Mouse (Mus musculus) stomach, postnatal 0 days (tissue): ENCODE measurements at regions not wholly inside any gene's neighbourhood (a gene's known extent, or its start where the extent isn't known, plus 50 kb on each side); places are given as distances from the start of the nearest gene placed in this dataset.

Experiments
- ATAC-seq: fragments of 200-750 bp; cut with Nextera tagmentation; 2 replicates; pipeline ENCODE4 v1.8.0; 2017; ENCODE audit not compliant: low FRiP score, low TSS enrichment
- DNase-seq: peaks from one replicate; pipeline ENCODE4 v3.0.0-alpha.2; 2016; ENCODE audit warnings: low spot score
- H3K27ac ChIP-seq: fragments of 300-500 bp; sonication (generic); replicated peaks from 2 replicates; pipeline ENCODE4 v1.5.1; 2014; ENCODE audit warnings: mild to moderate bottlenecking, control low read depth
- H3K27me3 ChIP-seq: fragments of 300-500 bp; sonication (generic); 2 replicates; pipeline ENCODE4 v1.6.1; 2014; ENCODE audit warnings: low read length; ENCODE audit not compliant: control insufficient read depth, insufficient read depth
- H3K36me3 ChIP-seq: fragments of 300-500 bp; sonication (generic); 2 replicates; pipeline ENCODE4 v1.6.1; 2014; ENCODE audit warnings: low read length, mixed read lengths; ENCODE audit not compliant: control insufficient read depth, insufficient read depth
- H3K4me1 ChIP-seq: fragments of 300-500 bp; sonication (generic); replicated peaks from 2 replicates; pipeline ENCODE4 v1.6.1; 2014; ENCODE audit warnings: antibody characterized with exemption; ENCODE audit not compliant: control insufficient read depth, insufficient read depth
- H3K4me2 ChIP-seq: fragments of 300-500 bp; sonication (generic); replicated peaks from 2 replicates; pipeline ENCODE4 v1.6.1; 2014; ENCODE audit warnings: low read depth, mild to moderate bottlenecking, control low read depth, moderate library complexity
- H3K4me3 ChIP-seq: fragments of 300-500 bp; sonication (generic); 2 replicates; pipeline ENCODE4 v1.5.1; 2014; ENCODE audit warnings: low read depth, low read length, control low read depth
- H3K9ac ChIP-seq: fragments of 300-500 bp; sonication (generic); 2 replicates; pipeline ENCODE4 v1.6.1; 2014; ENCODE audit warnings: mild to moderate bottlenecking, low read length, control low read depth, mixed read lengths
- H3K9me3 ChIP-seq: fragments of 300-500 bp; sonication (generic); 2 replicates; pipeline ENCODE4 v1.6.1; 2016; ENCODE audit warnings: low read length; ENCODE audit not compliant: control insufficient read depth
- CTCF ChIP-seq: IDR thresholded peaks from 2 replicates; pipeline ENCODE4 v1.5.1; 2016; ENCODE audit warnings: antibody characterized with exemption, low read depth, mild to moderate bottlenecking, moderate library complexity
- EP300 ChIP-seq: optimal IDR thresholded peaks from 2 replicates; pipeline ENCODE3; 2016; ENCODE audit warnings: antibody characterized with exemption
- WGBS: fragments of 180-500 bp; shearing (Covaris S2); extraction: QIAGEN DNeasy Blood & Tissue Kit; methylation state at CpG from one replicate; pipeline ENCODE4 v1.1.7; 2014; 5-methylcytosine and 5-hydroxymethylcytosine counted together

DNA sequence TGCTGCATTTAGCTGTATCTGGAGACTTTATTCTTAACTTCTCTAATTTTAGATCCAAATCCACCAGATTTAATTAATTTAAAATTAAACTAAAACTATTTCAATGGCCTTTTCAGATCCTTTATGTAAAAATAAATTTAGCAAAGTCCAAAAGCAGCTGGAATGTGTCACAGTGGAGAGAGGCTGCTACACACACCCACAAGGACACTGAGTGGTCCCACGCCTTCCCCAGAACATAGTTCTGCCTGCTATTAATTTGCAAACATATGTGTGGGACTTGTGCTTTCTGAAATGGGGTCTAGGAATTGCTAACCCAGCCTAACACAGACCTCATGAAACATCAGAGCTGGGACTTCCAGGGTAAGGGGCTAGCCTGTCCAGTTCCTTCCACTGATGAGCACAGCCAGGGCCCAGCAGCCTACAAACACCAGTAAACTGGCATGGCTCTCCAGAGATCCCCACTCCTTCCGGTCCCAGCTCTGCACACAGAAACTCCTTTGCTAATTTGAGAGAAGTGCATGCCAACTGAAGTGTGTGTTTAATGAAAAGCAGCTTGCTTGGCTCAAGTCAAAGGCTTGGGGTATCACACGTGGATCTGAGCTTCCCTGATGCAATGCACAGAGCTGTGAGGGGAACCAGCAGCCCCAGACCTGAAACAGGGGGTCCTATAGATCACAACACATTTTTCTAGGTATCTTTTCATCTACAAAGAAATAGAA, 142.8 kb downstream of the Psmg1 start:
- Histone ChIP-seq H3K36me3 (no peaks in the 10 kb centered on the region), H3K9me3 (no peaks in the 10 kb centered on the region), H3K4me3 (no peak overlapping the region), H3K9ac (no peak overlapping the region), H3K27me3 (no peaks in the 10 kb centered on the region), H3K4me1 (no peaks in the 10 kb centered on the region), H3K27ac (peak overlapping the region; percentile 67), H3K4me2 (no peak overlapping the region)
- TF ChIP-seq CTCF = no peak
- no peak for TF ChIP-seq EP300
- ATAC-seq (peak; percentile 20; the same call in 1 of the 2 replicates), DNase-seq (no peak)
- 44% methylated on average over 3 of the region's 3 CpGs for WGBS

DNA sequence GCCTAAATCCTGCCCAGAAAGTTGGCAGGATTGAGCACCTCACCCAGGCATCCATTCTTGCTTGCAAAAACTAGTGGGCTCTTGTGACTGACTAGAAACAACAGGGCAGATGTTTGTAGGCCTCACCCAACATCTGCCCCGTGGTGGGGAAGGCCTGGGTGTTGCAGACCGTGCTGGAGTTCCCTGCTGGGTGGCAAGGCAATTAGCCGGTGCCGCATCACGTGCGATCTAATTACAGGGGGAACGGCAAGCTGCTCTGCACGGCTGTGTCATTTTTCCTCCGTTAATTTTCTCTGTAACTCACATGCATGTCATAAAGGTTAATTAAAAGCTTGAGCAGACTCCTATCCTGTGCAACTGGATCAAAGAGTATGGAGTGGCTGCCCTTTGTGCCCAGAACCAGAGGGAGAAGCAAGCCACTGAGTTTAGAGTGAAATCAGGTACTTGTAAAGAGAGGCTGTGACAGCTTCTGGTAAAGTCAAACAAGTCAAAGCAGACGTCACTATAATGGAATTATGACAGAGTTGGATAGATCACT, 143.5 kb downstream of the Ets2 start:
- no peak overlapping the region for H3K27ac ChIP-seq
- DNase-seq = no peak
- TF ChIP-seq CTCF (no peak), EP300 (no peak)
- H3K4me3 ChIP-seq = no peak overlapping the region
- H3K4me1 ChIP-seq = no peaks in the 10 kb centered on the region
- H3K9ac ChIP-seq = no peak overlapping the region
- H3K9me3 ChIP-seq = no peaks in the 10 kb centered on the region
- no peaks in the 10 kb centered on the region for H3K36me3 ChIP-seq
- 68% methylated on average over 10 of the region's 10 CpGs for WGBS
- ATAC-seq = no peak
- H3K4me2 ChIP-seq = no peak overlapping the region
- H3K27me3 ChIP-seq = no peaks in the 10 kb centered on the region

DNA sequence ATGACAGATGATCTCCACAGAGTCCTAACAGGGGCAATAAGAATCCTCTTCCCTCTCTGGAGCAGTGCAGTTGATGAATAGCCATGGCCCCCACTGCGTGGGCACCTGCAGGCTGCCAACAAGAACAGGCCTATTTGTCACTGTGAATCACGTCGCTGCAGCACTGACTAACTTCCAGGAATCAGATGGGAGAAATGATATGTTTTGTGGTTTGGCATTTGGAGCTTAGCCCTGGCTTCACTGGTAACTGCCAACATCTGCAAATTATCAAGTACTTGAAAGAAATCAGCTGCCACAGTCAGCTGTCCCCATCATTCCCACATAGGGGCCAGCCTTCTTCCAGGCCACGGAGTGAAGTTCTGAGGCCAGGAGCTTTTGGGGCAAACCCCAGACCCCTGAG, 142.8 kb downstream of the Ets2 start:
- Histone ChIP-seq H3K4me1 (no peaks in the 10 kb centered on the region), H3K36me3 (no peaks in the 10 kb centered on the region), H3K27ac (no peak overlapping the region), H3K4me2 (no peak overlapping the region), H3K9me3 (no peaks in the 10 kb centered on the region), H3K27me3 (no peaks in the 10 kb centered on the region), H3K9ac (no peak overlapping the region), H3K4me3 (no peak overlapping the region)
- no peak for ATAC-seq
- 38% methylated on average over 4 of the region's 4 CpGs for WGBS
- TF ChIP-seq EP300 (peak; percentile 71), CTCF (no peak)
- DNase-seq = no peak

GRCm38 (mm10) chr16:95842766-95843165, 140.9 kb downstream of the Ets2 start:
- DNase-seq (no peak), ATAC-seq (no peak)
- 92% methylated on average over 3 of the region's 3 CpGs for whole genome bisulfite sequencing
- Histone ChIP-seq H3K9me3 (no peaks in the 10 kb centered on the region), H3K4me3 (no peak overlapping the region), H3K36me3 (no peaks in the 10 kb centered on the region), H3K4me2 (no peak overlapping the region), H3K4me1 (no peaks in the 10 kb centered on the region), H3K27ac (no peak overlapping the region), H3K27me3 (no peaks in the 10 kb centered on the region), H3K9ac (no peak overlapping the region)
- no peak for TF ChIP-seq EP300
- TF ChIP-seq CTCF = no peak

- no peaks in the 10 kb centered on the region for H3K4me1 ChIP-seq
- H3K9me3 ChIP-seq = no peaks in the 10 kb centered on the region
- ATAC-seq (no peak), DNase-seq (no peak)
- no peak overlapping the region for H3K4me2 ChIP-seq
- TF ChIP-seq CTCF = no peak
- no peak for TF ChIP-seq EP300
- H3K27ac ChIP-seq = no peak overlapping the region
- H3K27me3 ChIP-seq = no peaks in the 10 kb centered on the region
- 75% methylated on average over 5 of the region's 5 CpGs for WGBS
- H3K4me3 ChIP-seq = no peak overlapping the region
- no peak overlapping the region for H3K9ac ChIP-seq
- no peaks in the 10 kb centered on the region for H3K36me3 ChIP-seq
Measured at GRCm38 (mm10) chr16:95839512-95840253, 137.8 kb downstream of the Ets2 start.

- H3K9me3 ChIP-seq = no peaks in the 10 kb centered on the region
- ATAC-seq (no peak), DNase-seq (no peak)
- H3K4me3 ChIP-seq = no peak overlapping the region
- WGBS = 38% methylated on average over 1 of the region's 1 CpGs
- no peaks in the 10 kb centered on the region for H3K4me1 ChIP-seq
- H3K4me2 ChIP-seq = no peak overlapping the region
- H3K36me3 ChIP-seq = no peaks in the 10 kb centered on the region
- no peak overlapping the region for H3K9ac ChIP-seq
- TF ChIP-seq CTCF (no peak), EP300 (no peak)
- H3K27me3 ChIP-seq = no peaks in the 10 kb centered on the region
- H3K27ac ChIP-seq = no peak overlapping the region; the same call in 1 of the 2 replicates
Measured at GRCm38 (mm10) chr16:95838886-95839430, 137.1 kb downstream of the Ets2 start.
